In genomic region chr6:18446359-18446758, GRCm38 (mm10) we compare ENCODE assay signal across 17 mouse cellular contexts.
DNase-seq lines count a peak whose midpoint lies in the region; ATAC-seq and TF ChIP-seq lines count a peak whose summit lies in the region.
"Had no signal": no experiment of that assay in that cellular context is flagged by ENCODE, and none has a peak within 500 bp of the region (broad histone marks: within the 10 kb centered on the region; RNA-seq: fewer than 3 reads in every experiment).

No protein-coding gene starts in this region.

- 0 out of 2 replicates have a peak overlapping the region, but pooled peaks have one; percentile 7 for H3K27ac ChIP-seq in hindbrain, embryonic 11.5 days (ENCODE audit: low read depth, low read length)
- no peak overlapping the region for H3K27ac ChIP-seq in hindbrain, embryonic 10.5 days
- peak overlapping the region; percentile 94 for H3K27ac ChIP-seq in forebrain, embryonic 15.5 days (replicated peaks)
- peak overlapping the region; percentile 52 for H3K27ac ChIP-seq in midbrain, embryonic 14.5 days (replicated peaks; ENCODE audit: low read depth, low read length)
- no peak overlapping the region for H3K27ac ChIP-seq in heart, adult 2 months
- H3K27ac ChIP-seq: embryonic facial prominence, embryonic 13.5 days; intestine, embryonic 15.5 days; liver, embryonic 12.5 days; stomach, embryonic 15.5 days had no signal

- H3K27me3 ChIP-seq in hindbrain, embryonic 11.5 days (ENCODE audit: control insufficient read depth, insufficient read depth, low read length) = no peaks in the 10 kb centered on the region
- no peaks in the 10 kb centered on the region for H3K27me3 ChIP-seq in hindbrain, embryonic 10.5 days (ENCODE audit: insufficient read depth, poor library complexity, severe bottlenecking)
- no peaks in the 10 kb centered on the region for H3K27me3 ChIP-seq in forebrain, embryonic 15.5 days
- no peaks in the 10 kb centered on the region for H3K27me3 ChIP-seq in midbrain, embryonic 14.5 days (ENCODE audit: control insufficient read depth, insufficient read depth, low read length)
- H3K27me3 ChIP-seq in heart, adult 2 months (ENCODE audit: control insufficient read depth, insufficient read depth, low read length) = no peaks in the 10 kb centered on the region
- H3K27me3 ChIP-seq: embryonic facial prominence, embryonic 13.5 days; intestine, embryonic 15.5 days; liver, embryonic 12.5 days; neural tube, embryonic 12.5 days; stomach, embryonic 15.5 days had no signal

- H3K9me3 ChIP-seq in hindbrain, embryonic 11.5 days (ENCODE audit: control insufficient read depth, low read length) = no peaks in the 10 kb centered on the region
- no peaks in the 10 kb centered on the region for H3K9me3 ChIP-seq in hindbrain, embryonic 10.5 days
- H3K9me3 ChIP-seq in forebrain, embryonic 15.5 days = no peaks in the 10 kb centered on the region
- H3K9me3 ChIP-seq in midbrain, embryonic 14.5 days (ENCODE audit: control insufficient read depth, low read length) = no peaks in the 10 kb centered on the region
- H3K9me3 ChIP-seq: embryonic facial prominence, embryonic 13.5 days; intestine, embryonic 15.5 days; liver, embryonic 12.5 days; neural tube, embryonic 12.5 days; stomach, embryonic 15.5 days had no signal

- ATAC-seq in hindbrain, embryonic 11.5 days (ENCODE audit: low FRiP score) = no peak
- ATAC-seq in forebrain, embryonic 15.5 days (replicated peaks) = peak; percentile 72
- ATAC-seq in midbrain, embryonic 14.5 days (ENCODE audit: low FRiP score, low TSS enrichment) = no peak
- ATAC-seq in CD4-positive, CD25-positive, alpha-beta regulatory T cell, adult 4 months = no peak
- ATAC-seq: intestine, embryonic 15.5 days; liver, embryonic 12.5 days; Patski had no signal

- no peaks in the 10 kb centered on the region for H3K4me1 ChIP-seq in hindbrain, embryonic 11.5 days (replicated peaks; ENCODE audit: control insufficient read depth, insufficient read depth, low read length)
- H3K4me1 ChIP-seq in hindbrain, embryonic 10.5 days (replicated peaks) = peaks cover 8% of the 10 kb centered on the region
- H3K4me1 ChIP-seq in forebrain, embryonic 15.5 days = peaks cover 25% of the 10 kb centered on the region
- peaks cover 12% of the 10 kb centered on the region for H3K4me1 ChIP-seq in midbrain, embryonic 14.5 days (ENCODE audit: control insufficient read depth, insufficient read depth, low read length)
- H3K4me1 ChIP-seq in heart, adult 2 months (ENCODE audit: control insufficient read depth, insufficient read depth, low read length) = no peaks in the 10 kb centered on the region
- H3K4me1 ChIP-seq: embryonic facial prominence, embryonic 13.5 days; intestine, embryonic 15.5 days; stomach, embryonic 15.5 days had no signal

- no peak overlapping the region for H3K9ac ChIP-seq in hindbrain, embryonic 11.5 days (ENCODE audit: low read depth, low read length)
- H3K9ac ChIP-seq in forebrain, embryonic 15.5 days (replicated peaks) = no peak overlapping the region
- H3K9ac ChIP-seq in midbrain, embryonic 14.5 days (replicated peaks; ENCODE audit: low read length) = no peak overlapping the region
- H3K9ac ChIP-seq in heart, adult 2 months (ENCODE audit: low read depth, low read length) = no peak overlapping the region
- H3K9ac ChIP-seq: embryonic facial prominence, embryonic 13.5 days; intestine, embryonic 15.5 days; liver, embryonic 12.5 days; neural tube, embryonic 12.5 days; stomach, embryonic 15.5 days had no signal

- no peak for TF ChIP-seq CTCF in heart, adult 2 months (IDR thresholded peaks at IDR 0.05)

- WGBS in hindbrain, embryonic 11.5 days = 70% methylated on average over 3 of the region's 3 CpGs
- 69% methylated on average over 3 of the region's 3 CpGs for WGBS in hindbrain, embryonic 10.5 days
- 22% methylated on average over 3 of the region's 3 CpGs for WGBS in forebrain, embryonic 15.5 days
- WGBS in midbrain, embryonic 14.5 days = 64% methylated on average over 3 of the region's 3 CpGs
- WGBS in heart, adult 2 months = 59% methylated on average over 3 of the region's 3 CpGs

- TF ChIP-seq EP300 in heart, adult 2 months (IDR thresholded peaks at IDR 0.05; ENCODE audit: insufficient read depth, low read depth, low read length) = no peak

- H3K4me3 ChIP-seq in hindbrain, embryonic 11.5 days (ENCODE audit: low read depth, low read length) = no peak overlapping the region
- H3K4me3 ChIP-seq in hindbrain, embryonic 10.5 days = no peak overlapping the region
- no peak overlapping the region for H3K4me3 ChIP-seq in forebrain, embryonic 15.5 days
- no peak overlapping the region for H3K4me3 ChIP-seq in midbrain, embryonic 14.5 days (replicated peaks; ENCODE audit: low read depth, low read length)
- no peak overlapping the region for H3K4me3 ChIP-seq in heart, adult 2 months
- H3K4me3 ChIP-seq: embryonic facial prominence, embryonic 13.5 days; intestine, embryonic 15.5 days; liver, embryonic 12.5 days; neural tube, embryonic 12.5 days; stomach, embryonic 15.5 days had no signal

- intact Hi-C loops in heart, adult 2 months (cut with DNase I) = no loop called here

- H3K4me2 ChIP-seq in hindbrain, embryonic 11.5 days (replicated peaks; ENCODE audit: low read depth, low read length) = no peak overlapping the region
- H3K4me2 ChIP-seq in forebrain, embryonic 15.5 days (replicated peaks) = no peak overlapping the region
- no peak overlapping the region for H3K4me2 ChIP-seq in midbrain, embryonic 14.5 days (ENCODE audit: low read length)
- H3K4me2 ChIP-seq: embryonic facial prominence, embryonic 13.5 days; intestine, embryonic 15.5 days; liver, embryonic 12.5 days; neural tube, embryonic 12.5 days; stomach, embryonic 15.5 days had no signal

- no peak for TF ChIP-seq POLR2A in heart, adult 2 months (IDR thresholded peaks at IDR 0.05; ENCODE audit: insufficient read depth, low read depth, low read length)

- H3K79me2 ChIP-seq in heart, adult 2 months (replicated peaks; ENCODE audit: control insufficient read depth, insufficient read depth, low read length) = no peaks in the 10 kb centered on the region

- H3K36me3 ChIP-seq in hindbrain, embryonic 11.5 days (ENCODE audit: control insufficient read depth, insufficient read depth, low read length) = no peaks in the 10 kb centered on the region
- H3K36me3 ChIP-seq in hindbrain, embryonic 10.5 days = no peaks in the 10 kb centered on the region
- no peaks in the 10 kb centered on the region for H3K36me3 ChIP-seq in forebrain, embryonic 15.5 days
- 0 out of 2 replicates have a peak, but pooled peaks cover 3% of the 10 kb centered on the region for H3K36me3 ChIP-seq in midbrain, embryonic 14.5 days (ENCODE audit: control insufficient read depth, insufficient read depth, low read length)
- no peaks in the 10 kb centered on the region for H3K36me3 ChIP-seq in heart, adult 2 months (ENCODE audit: control insufficient read depth, insufficient read depth, low read length)
- H3K36me3 ChIP-seq: intestine, embryonic 15.5 days; liver, embryonic 12.5 days; neural tube, embryonic 12.5 days; stomach, embryonic 15.5 days had no signal

- no peak for DNase-seq in hindbrain, embryonic 11.5 days (ENCODE audit: low spot score)
- DNase-seq in hindbrain, embryonic 10.5 days (ENCODE audit: low spot score) = no peak
- DNase-seq in brain, adult 2 months (ENCODE audit: low read depth, low spot score) = peak; percentile 76
- DNase-seq in midbrain, embryonic 14.5 days = peak; percentile 49
- no peak for DNase-seq in spleen, postnatal 10 days (ENCODE audit: low spot score in 2 of 2)
- DNase-seq in heart, adult 2 months = no peak
- DNase-seq: lung, postnatal 10 days; retina, postnatal 1 day; thymus, postnatal 25 days had no signal

Comparison
In these comparisons a context has a peak if more than half of its experiments do, and no peak if none do; other contexts are left out.
1. H3K27ac ChIP-seq: peak in hindbrain, embryonic 11.5 days (single experiment), forebrain, embryonic 15.5 days (single experiment) and midbrain, embryonic 14.5 days (single experiment); none in hindbrain, embryonic 10.5 days (single experiment) and heart, adult 2 months (single experiment).
2. DNase-seq: peak in brain, adult 2 months (single experiment) and midbrain, embryonic 14.5 days (single experiment); none in hindbrain, embryonic 11.5 days (single experiment), hindbrain, embryonic 10.5 days (single experiment), spleen, postnatal 10 days (0 of 2) and heart, adult 2 months (0 of 2).